Mouse (Mus musculus): Measurements from ENCODE around the gene Igsf21. TPM values are rescaled to one million over a fixed set of nuclear protein-coding genes. Genes with fewer than 3 reads are reported as not detected.
A peak's percentile ranks its signal among the peaks of the same experiment; 100 is the strongest.

The Igsf21 gene
- polyA plus RNA-seq, 1 experiment from 2014 or later: 2.2 TPM

DNA sequence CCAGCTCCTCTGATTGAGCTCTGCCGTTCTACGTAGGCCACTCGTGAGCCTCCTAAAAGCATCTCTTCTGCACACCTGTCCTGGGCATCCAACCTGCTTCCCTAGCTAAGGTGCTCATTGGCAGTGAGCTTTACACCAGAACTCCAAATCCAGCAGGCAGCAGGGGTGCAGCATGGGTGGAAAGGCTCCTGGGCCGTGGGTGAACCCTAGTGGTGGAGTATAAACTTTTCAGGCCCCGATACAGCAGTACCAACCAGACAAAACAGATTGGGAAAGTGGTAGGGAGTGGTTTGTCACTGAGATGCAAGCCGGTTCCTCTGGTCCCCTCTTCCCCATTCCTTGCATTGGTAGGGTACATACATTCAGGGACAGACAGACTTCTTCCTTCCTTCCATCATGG is 170.2 kb downstream of the Igsf21 start:
- no peaks in the 10 kb centered on the region for H3K9me3 ChIP-seq
- DNase-seq (ENCODE audit: low spot score): no peak
- H3K27ac ChIP-seq (replicated peaks): no peak overlapping the region
- no peak overlapping the region for H3K4me3 ChIP-seq
- WGBS: 76% methylated on average over 6 of the region's 6 CpGs
- H3K36me3 ChIP-seq (replicated peaks): no peaks in the 10 kb centered on the region
- H3K27me3 ChIP-seq (replicated peaks; ENCODE audit: low read depth, poor library complexity, severe bottlenecking): peaks cover 16% of the 10 kb centered on the region
- peaks cover 22% of the 10 kb centered on the region for H3K4me1 ChIP-seq

DNA sequence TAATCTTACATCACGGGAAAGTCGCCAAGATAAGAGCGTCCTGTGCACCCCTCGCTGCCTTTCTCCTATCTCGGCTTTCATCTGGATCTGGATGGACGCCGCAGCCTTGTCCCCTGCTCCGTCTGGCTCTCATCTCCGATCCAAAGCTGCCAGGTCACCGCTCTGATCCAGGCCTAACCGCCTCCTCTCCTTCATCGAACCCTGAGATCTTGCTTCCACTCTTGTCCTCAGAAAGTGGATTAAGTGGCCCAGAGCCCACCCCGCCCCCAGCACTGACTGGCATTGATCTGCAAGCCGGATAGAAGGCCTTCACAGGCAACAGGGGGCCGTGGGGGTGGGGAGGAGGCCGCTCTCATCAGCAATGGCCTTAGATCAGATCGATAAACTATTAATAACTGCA is 175.5 kb downstream of the Igsf21 start:
- Histone ChIP-seq H3K27me3 (replicated peaks; ENCODE audit: low read depth, poor library complexity, severe bottlenecking) (peaks cover 43% of the 10 kb centered on the region), H3K4me1 (peaks cover 29% of the 10 kb centered on the region), H3K36me3 (replicated peaks) (no peaks in the 10 kb centered on the region), H3K27ac (replicated peaks) (no peak overlapping the region), H3K4me3 (no peak overlapping the region), H3K9me3 (peaks cover 7% of the 10 kb centered on the region)
- 23% methylated on average over 17 of the region's 17 CpGs for WGBS
- DNase-seq (ENCODE audit: low spot score): no peak

DNA sequence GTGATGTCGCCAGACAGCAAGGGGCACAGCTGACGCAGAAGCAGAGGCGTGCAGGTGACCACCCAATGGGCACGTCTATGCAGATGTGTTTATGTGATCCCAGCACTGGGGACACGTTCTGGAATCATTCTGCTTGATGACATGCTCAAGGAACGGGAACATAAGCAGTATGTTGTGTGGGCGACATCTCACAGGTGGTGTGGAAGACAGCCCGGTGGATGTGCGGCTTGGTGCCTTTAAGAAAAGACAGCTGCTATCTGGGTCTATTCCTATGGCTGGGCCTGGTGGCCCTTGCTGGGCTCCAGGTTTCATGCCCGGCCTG is 176.3 kb downstream of the Igsf21 start:
- peaks cover 7% of the 10 kb centered on the region for H3K9me3 ChIP-seq
- 35% methylated on average over 10 of the region's 10 CpGs for WGBS
- DNase-seq (ENCODE audit: low spot score): no peak

DNA sequence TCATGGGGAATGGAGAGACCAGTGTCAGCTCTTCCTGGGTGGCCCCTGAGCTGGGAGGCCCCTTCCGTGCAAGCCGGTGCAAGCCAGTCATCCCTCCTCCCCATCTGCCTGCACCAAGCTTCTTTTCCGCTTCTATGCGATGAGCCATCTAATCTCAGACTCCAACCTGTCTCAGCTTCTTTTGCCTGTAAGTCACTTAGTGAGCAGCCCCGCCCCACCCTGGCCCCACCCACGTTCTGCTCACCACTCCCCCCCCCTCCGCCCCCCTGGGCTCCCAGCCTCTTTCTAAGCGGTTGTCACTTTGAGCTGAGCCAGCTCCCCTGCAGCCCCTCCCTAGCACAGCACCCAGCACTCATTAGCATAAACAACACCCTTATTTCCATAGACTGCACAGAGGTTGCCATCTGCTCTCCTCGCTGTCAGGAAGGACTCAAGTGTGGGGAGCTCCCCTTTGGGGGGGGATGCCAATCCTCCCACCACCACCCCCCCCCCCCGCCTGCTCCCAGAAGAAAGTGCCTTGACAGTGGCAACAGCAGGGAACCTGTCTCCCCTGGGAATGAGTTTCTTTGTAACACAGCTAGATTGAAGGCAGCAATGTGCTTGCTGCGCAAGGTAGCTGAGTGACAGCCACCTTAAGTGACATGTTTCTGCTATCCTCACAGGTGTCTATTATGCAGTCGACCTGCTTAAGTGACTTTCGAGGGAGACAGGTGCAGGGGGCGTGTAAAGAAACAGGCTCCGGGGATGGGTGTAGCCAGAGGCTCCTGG is 176.8 kb downstream of the Igsf21 start:
- Histone ChIP-seq H3K27me3 (replicated peaks; ENCODE audit: low read depth, poor library complexity, severe bottlenecking) (peaks cover 43% of the 10 kb centered on the region), H3K4me1 (peaks cover 29% of the 10 kb centered on the region), H3K36me3 (replicated peaks) (no peaks in the 10 kb centered on the region), H3K27ac (replicated peaks) (no peak overlapping the region), H3K9me3 (peaks cover 7% of the 10 kb centered on the region), H3K4me3 (0 out of 2 replicates have a peak overlapping the region, but pooled peaks have one; percentile 8)
- WGBS: 9% methylated on average over 15 of the region's 15 CpGs
- peak; percentile 59 for DNase-seq (ENCODE audit: low spot score)

More for the DNA sequence above, 176.3 kb downstream of the Igsf21 start:
- Histone ChIP-seq H3K27me3 (replicated peaks; ENCODE audit: low read depth, poor library complexity, severe bottlenecking) (peaks cover 43% of the 10 kb centered on the region), H3K36me3 (replicated peaks) (no peaks in the 10 kb centered on the region), H3K27ac (replicated peaks) (no peak overlapping the region), H3K4me3 (no peak overlapping the region), H3K4me1 (peaks cover 29% of the 10 kb centered on the region)

DNA sequence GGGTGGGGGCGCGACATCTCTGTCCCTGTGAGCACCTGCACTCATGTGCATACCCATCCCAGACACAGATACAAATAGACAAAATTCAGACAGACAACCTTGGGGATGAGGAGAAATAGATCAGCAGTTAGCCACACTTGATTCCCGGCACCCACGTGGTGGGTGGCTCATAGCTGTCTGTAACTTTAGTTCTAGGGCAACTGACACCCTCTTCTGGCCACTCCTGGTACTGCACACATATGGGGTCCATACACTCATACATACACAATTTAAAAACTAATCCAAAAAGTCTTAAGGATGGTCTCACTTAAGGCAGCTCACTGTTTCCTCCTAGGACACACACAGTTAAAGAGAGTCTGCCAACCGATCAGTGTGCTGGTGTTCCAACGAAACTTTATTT is 178.1 kb downstream of the Igsf21 start:
- no peak overlapping the region for H3K27ac ChIP-seq (replicated peaks)
- H3K4me1 ChIP-seq: peaks cover 31% of the 10 kb centered on the region
- no peak for DNase-seq (ENCODE audit: low spot score)
- peaks cover 43% of the 10 kb centered on the region for H3K27me3 ChIP-seq (replicated peaks; ENCODE audit: low read depth, poor library complexity, severe bottlenecking)
- peaks cover 7% of the 10 kb centered on the region for H3K9me3 ChIP-seq
- H3K36me3 ChIP-seq (replicated peaks): no peaks in the 10 kb centered on the region
- 95% methylated on average over 6 of the region's 6 CpGs for WGBS
- no peak overlapping the region for H3K4me3 ChIP-seq

DNA sequence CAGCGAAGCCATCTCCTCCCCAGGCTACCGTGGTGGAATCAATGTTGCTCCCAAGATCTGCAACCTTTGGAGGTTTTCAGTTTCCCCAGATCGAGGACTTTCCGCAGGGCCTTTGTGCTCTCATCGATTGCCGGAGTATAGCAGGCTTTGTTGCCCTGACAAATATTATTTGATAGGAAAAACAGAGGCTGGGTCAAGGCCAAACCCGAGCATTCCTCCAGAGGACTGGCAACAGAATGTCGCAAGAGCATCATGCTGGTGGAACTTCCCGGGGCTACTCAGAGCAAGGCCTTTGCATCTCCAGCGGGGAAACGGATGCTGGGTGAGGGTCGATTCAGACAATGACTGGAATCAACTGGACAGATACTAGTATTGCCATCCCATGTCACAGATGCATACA is 180.6 kb downstream of the Igsf21 start:
- no peak for DNase-seq (ENCODE audit: low spot score)
- Histone ChIP-seq H3K4me1 (peaks cover 22% of the 10 kb centered on the region), H3K36me3 (replicated peaks) (no peaks in the 10 kb centered on the region), H3K4me3 (no peak overlapping the region), H3K27ac (replicated peaks) (no peak overlapping the region), H3K27me3 (replicated peaks; ENCODE audit: low read depth, poor library complexity, severe bottlenecking) (peaks cover 24% of the 10 kb centered on the region), H3K9me3 (peaks cover 7% of the 10 kb centered on the region)
- 88% methylated on average over 12 of the region's 12 CpGs for WGBS

DNA sequence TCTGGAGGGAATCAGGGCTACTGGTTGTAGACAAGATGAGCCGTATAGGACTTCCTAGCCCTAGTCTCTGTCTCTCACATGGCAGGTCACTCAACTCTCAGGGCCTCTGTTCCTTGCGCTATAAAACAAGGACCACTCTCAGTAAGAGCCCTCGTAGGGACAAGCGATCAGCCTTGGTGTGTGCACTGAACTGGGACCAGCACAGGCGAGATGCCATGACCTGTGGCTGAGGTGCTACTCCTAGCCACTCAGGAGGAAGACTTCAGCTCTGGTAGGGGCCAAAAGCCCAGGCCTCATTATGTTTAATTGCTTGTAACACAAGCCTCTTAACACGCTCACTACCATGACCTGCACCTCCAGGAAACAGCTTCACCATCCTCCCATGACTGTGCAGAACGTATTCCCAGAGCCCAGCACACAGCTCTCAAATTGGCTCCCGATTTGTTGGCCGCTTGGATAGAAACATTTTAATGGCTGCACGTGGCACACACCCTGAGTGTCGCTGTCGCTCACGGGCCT is 183.4 kb downstream of the Igsf21 start:
- Histone ChIP-seq H3K9me3 (peaks cover 4% of the 10 kb centered on the region), H3K36me3 (replicated peaks) (no peaks in the 10 kb centered on the region), H3K4me1 (0 out of 2 replicates have a peak, but pooled peaks cover 5% of the 10 kb centered on the region), H3K27ac (replicated peaks) (no peak overlapping the region), H3K4me3 (no peak overlapping the region), H3K27me3 (replicated peaks; ENCODE audit: low read depth, poor library complexity, severe bottlenecking) (0 out of 2 replicates have a peak, but pooled peaks cover 3% of the 10 kb centered on the region)
- WGBS: 83% methylated on average over 13 of the region's 13 CpGs
- no peak for DNase-seq (ENCODE audit: low spot score)

DNA sequence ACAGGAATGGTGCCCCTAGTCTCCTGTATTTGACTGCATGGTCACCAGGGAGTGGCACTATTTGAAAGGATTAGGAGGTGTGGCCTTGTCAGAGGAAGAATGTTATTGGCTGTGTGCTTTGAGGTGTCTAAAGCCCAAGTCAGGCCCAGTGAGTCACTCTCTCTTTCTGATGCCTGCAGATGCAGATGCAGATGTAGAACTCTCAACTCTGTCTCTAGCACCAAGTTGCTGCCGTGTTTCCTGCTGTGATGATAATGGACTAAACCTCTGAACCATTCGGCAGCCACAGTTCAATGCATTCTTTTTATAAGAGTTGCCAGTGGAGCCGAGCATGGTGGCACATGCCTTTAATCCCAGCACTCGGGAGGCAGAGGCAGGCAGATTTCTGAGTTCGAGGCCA is 186.3 kb downstream of the Igsf21 start:
- no peaks in the 10 kb centered on the region for H3K36me3 ChIP-seq (replicated peaks)
- H3K27me3 ChIP-seq (replicated peaks; ENCODE audit: low read depth, poor library complexity, severe bottlenecking): no peaks in the 10 kb centered on the region
- no peaks in the 10 kb centered on the region for H3K9me3 ChIP-seq
- 0 out of 2 replicates have a peak, but pooled peaks cover 5% of the 10 kb centered on the region for H3K4me1 ChIP-seq
- WGBS: 88% methylated on average over 5 of the region's 5 CpGs
- DNase-seq (ENCODE audit: low spot score): no peak
- H3K27ac ChIP-seq (replicated peaks): no peak overlapping the region
- H3K4me3 ChIP-seq: no peak overlapping the region

DNA sequence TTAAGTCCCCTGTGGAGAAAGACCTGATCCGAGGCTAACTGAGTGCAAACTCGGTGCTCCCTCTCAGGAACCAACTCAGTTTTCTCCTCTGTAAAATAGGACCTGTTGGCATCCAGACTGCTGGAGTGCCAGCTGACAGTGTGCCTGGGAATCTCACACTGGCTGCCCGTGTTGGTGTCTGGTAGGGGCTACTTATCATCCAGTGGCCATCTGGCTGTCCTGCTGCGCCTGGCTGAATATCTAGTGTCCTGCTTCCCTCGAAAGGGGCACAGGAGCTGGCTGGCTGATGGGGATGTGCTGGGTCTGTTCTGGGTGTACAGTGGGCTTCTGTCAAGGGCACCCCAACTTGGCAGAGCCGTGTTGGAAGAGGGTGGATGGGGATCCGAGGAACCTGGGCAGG is 193.5 kb downstream of the Igsf21 start:
- no peak overlapping the region for H3K27ac ChIP-seq (replicated peaks)
- H3K9me3 ChIP-seq: 0 out of 2 replicates have a peak, but pooled peaks cover 5% of the 10 kb centered on the region
- H3K4me3 ChIP-seq: no peak overlapping the region
- WGBS: 80% methylated on average over 7 of the region's 7 CpGs
- H3K4me1 ChIP-seq: no peaks in the 10 kb centered on the region
- no peak for DNase-seq (ENCODE audit: low spot score)
- no peaks in the 10 kb centered on the region for H3K27me3 ChIP-seq (replicated peaks; ENCODE audit: low read depth, poor library complexity, severe bottlenecking)
- no peaks in the 10 kb centered on the region for H3K36me3 ChIP-seq (replicated peaks)

DNA sequence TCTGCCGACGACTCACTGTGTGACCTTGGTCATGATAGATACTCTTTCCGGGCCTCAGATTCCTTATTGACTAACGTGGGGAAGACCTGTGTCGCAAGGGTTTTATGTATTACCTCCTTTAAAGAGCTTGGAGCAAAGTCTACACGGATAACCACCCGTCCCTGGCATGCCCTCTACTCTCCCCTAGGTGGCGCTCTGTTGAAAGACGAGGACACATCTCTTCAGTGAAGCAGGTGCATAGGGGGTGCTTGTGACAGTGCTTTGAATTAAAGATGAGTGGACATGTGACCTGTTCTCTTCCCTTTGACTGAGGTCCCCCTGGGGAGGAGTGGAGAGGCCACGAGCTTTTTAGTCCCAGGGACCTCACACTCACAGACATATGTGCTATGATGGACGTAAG is 194.0 kb downstream of the Igsf21 start:
- H3K36me3 ChIP-seq (replicated peaks): no peaks in the 10 kb centered on the region
- no peak for DNase-seq (ENCODE audit: low spot score)
- no peaks in the 10 kb centered on the region for H3K27me3 ChIP-seq (replicated peaks; ENCODE audit: low read depth, poor library complexity, severe bottlenecking)
- no peak overlapping the region for H3K4me3 ChIP-seq
- WGBS: 66% methylated on average over 11 of the region's 11 CpGs
- H3K27ac ChIP-seq (replicated peaks): no peak overlapping the region
- 0 out of 2 replicates have a peak, but pooled peaks cover 5% of the 10 kb centered on the region for H3K9me3 ChIP-seq
- no peaks in the 10 kb centered on the region for H3K4me1 ChIP-seq

DNA sequence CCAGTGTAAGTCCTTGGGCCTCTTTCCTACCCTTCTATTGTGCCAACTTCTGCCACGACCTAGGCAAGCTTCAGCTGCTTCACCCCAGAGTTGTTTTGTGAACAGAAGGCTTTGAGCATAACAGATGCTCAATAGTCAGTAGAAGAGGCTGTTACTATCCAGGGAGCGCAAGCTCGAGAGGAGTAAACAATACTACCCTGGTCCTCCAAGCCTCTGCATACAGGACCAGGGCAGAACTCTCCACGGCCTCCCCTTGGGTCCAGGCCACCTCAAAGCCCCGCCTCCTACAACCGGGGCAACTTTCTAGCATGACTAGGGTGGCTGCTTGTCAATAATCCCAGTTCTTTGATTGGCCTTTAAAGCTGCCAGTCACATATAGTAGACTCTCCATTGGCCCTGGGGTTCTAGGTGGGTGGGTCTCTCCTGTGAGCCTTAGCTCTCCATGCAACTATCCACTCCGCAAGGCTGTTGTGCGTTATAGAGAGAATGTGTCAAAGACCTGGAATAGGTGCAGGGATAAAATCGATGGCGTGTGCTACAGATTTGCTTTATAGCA is 198.7 kb downstream of the Igsf21 start:
- H3K4me3 ChIP-seq: no peak overlapping the region
- WGBS: 71% methylated on average over 10 of the region's 10 CpGs
- H3K27ac ChIP-seq (replicated peaks): no peak overlapping the region
- no peaks in the 10 kb centered on the region for H3K36me3 ChIP-seq (replicated peaks)
- H3K9me3 ChIP-seq: 0 out of 2 replicates have a peak, but pooled peaks cover 5% of the 10 kb centered on the region
- no peaks in the 10 kb centered on the region; the same call in 1 of the 2 replicates for H3K27me3 ChIP-seq (replicated peaks; ENCODE audit: low read depth, poor library complexity, severe bottlenecking)
- H3K4me1 ChIP-seq: peaks cover 5% of the 10 kb centered on the region; the same call in 1 of the 2 replicates
- DNase-seq (ENCODE audit: low spot score): no peak

DNA sequence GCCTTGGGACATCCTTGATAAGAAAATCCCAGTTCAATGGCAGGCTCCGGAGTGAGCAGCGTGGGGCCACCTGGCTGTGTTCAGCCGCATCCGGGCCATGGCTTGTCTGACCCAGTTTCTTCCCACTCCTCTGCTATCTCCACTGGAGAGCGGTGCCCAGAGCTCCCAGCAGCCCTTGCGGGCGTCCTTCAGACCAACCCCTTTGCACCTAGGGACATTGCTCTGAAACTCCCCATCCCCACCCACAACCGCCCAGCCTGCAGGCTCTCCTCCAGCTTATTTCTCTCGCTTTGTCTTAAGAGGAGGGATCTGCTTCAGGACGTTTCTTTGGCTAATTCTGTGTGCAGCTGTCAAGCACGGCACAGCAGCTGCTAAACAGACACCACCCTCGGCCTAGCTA is 202.6 kb downstream of the Igsf21 start:
- H3K36me3 ChIP-seq (replicated peaks): no peaks in the 10 kb centered on the region
- peaks cover 11% of the 10 kb centered on the region for H3K4me1 ChIP-seq
- H3K4me3 ChIP-seq: no peak overlapping the region
- WGBS: 62% methylated on average over 12 of the region's 12 CpGs
- H3K9me3 ChIP-seq: peaks cover 9% of the 10 kb centered on the region
- no peak for DNase-seq (ENCODE audit: low spot score)
- H3K27ac ChIP-seq (replicated peaks): 0 out of 2 replicates have a peak overlapping the region, but pooled peaks have one; percentile 19
- H3K27me3 ChIP-seq (replicated peaks; ENCODE audit: low read depth, poor library complexity, severe bottlenecking): peaks cover 21% of the 10 kb centered on the region

Measured in embryonic facial prominence, embryonic 10.5 days (tissue).